Mouse (Mus musculus) ES-Bruce4 (cell line): ENCODE data around the gene Zbtb16.

Experiments
- CTCF ChIP-seq: IDR thresholded peaks from one replicate; pipeline ENCODE4 v1.8.1; 2011; ENCODE audit warnings: low read depth, low read length
- EP300 ChIP-seq: IDR thresholded peaks from 2 replicates; pipeline ENCODE4 v1.6.1; 2011; ENCODE audit warnings: low read depth, low read length; ENCODE audit not compliant: insufficient read depth
- POLR2A ChIP-seq: IDR thresholded peaks from one replicate; pipeline ENCODE4 v1.8.1; 2011; ENCODE audit warnings: low read length; ENCODE audit not compliant: insufficient read depth

GRCm38 (mm10) chr9:48832473-48833100 lies 3.4 kb downstream of the Zbtb16 start:
- TF ChIP-seq POLR2A = no peak
- TF ChIP-seq EP300 = no peak
- TF ChIP-seq CTCF = no peak
